In the genomic region with DNA sequence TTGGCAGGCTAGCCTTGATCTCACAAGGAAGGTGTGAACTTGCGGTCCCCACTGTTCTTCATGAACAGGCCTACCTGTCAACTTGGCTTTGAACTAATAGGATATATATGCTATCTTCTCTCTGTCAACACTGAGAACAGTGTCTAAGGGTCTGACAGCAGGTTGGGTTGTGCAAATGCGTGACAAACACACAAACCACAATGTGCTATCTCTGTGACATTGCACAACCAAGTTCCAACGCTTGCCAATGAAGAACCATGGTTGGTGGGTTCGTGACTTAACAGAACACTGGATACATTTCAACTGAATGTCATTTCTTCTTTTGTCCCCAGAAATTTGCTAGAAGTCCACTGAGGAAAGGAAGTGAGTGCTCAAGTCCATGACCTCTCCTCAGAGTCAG, we compare ENCODE assay signal across 17 mouse cellular contexts.
"Had no signal": no experiment of that assay in that cellular context is flagged by ENCODE, and none has a peak within 500 bp of the region (broad histone marks: within the 10 kb centered on the region; RNA-seq: fewer than 3 reads in every experiment).

No protein-coding gene starts in this region.

- DNase-seq: left cerebral cortex, postnatal 4 days; liver; liver, embryonic 13.5 days; liver, postnatal 0 days; lung, adult 18-20 months; lung, adult 2 months; lung, embryonic 14.5 days; lung, postnatal 10 days; lung, postnatal 14 days; lung, postnatal 36 days; lung, postnatal 4 days; midbrain, embryonic 14.5 days had no signal

- ATAC-seq: liver, embryonic 12.5 days; liver, postnatal 0 days; lung, postnatal 0 days; midbrain, embryonic 13.5 days; midbrain, embryonic 15.5 days; midbrain, embryonic 16.5 days had no signal
